Mouse (Mus musculus) lung, postnatal 0 days (tissue): ENCODE measurements around the gene Prss30. TPM values are rescaled to one million over a fixed set of nuclear protein-coding genes. Genes with fewer than 3 reads are reported as not detected.

Source experiments
- ATAC-seq: fragments of 200-750 bp; cut with Nextera tagmentation; 2 replicates; pipeline ENCODE4 v1.8.0; 2017; ENCODE audit warnings: moderate library complexity
- DNase-seq: peaks from one replicate; pipeline ENCODE4 v3.0.0-alpha.2; 2016; ENCODE audit warnings: low spot score
- H3K27ac ChIP-seq: fragments of 300-500 bp; sonication (generic); 2 replicates; pipeline ENCODE4 v1.5.1; 2014; ENCODE audit warnings: antibody characterized with exemption, mild to moderate bottlenecking, low read length, mixed read lengths
- H3K27me3 ChIP-seq: fragments of 300-500 bp; sonication (generic); replicated peaks from 2 replicates; pipeline ENCODE4 v1.6.1; 2014; ENCODE audit warnings: low read length, mixed read lengths; ENCODE audit not compliant: insufficient read depth
- H3K36me3 ChIP-seq: fragments of 300-500 bp; sonication (generic); 2 replicates; pipeline ENCODE4 v1.6.1; 2014; ENCODE audit warnings: low read length, mixed read lengths; ENCODE audit not compliant: insufficient read depth
- H3K4me1 ChIP-seq: fragments of 300-500 bp; sonication (generic); 2 replicates; pipeline ENCODE4 v1.6.1; 2014; ENCODE audit warnings: antibody characterized with exemption, low read depth, low read length, mixed read lengths; ENCODE audit not compliant: insufficient read depth
- H3K4me2 ChIP-seq: fragments of 300-500 bp; sonication (generic); replicated peaks from 2 replicates; pipeline ENCODE4 v1.6.1; 2014; ENCODE audit warnings: low read depth, mild to moderate bottlenecking, low read length, moderate library complexity, mixed read lengths
- H3K4me3 ChIP-seq: fragments of 300-500 bp; sonication (generic); 2 replicates; pipeline ENCODE4 v1.5.1; 2014; ENCODE audit warnings: low read depth, low read length
- H3K9ac ChIP-seq: fragments of 300-500 bp; sonication (generic); replicated peaks from 2 replicates; pipeline ENCODE4 v1.6.1; 2014; ENCODE audit warnings: low read depth, mild to moderate bottlenecking
- H3K9me3 ChIP-seq: fragments of 300-500 bp; sonication (generic); 2 replicates; pipeline ENCODE4 v1.6.1; 2016; ENCODE audit warnings: low read length, mixed read lengths
- CTCF ChIP-seq: IDR thresholded peaks from 2 replicates; pipeline ENCODE4 v1.5.1; 2016; ENCODE audit warnings: antibody characterized with exemption, mild to moderate bottlenecking
- EP300 ChIP-seq: IDR thresholded peaks from 2 replicates; pipeline ENCODE4 v1.6.1; 2016; ENCODE audit warnings: antibody characterized with exemption, mild to moderate bottlenecking, control low read depth
- whole genome bisulfite sequencing: fragments of 180-500 bp; shearing (Covaris S2); extraction: QIAGEN DNeasy Blood & Tissue Kit; methylation state at CpG from one replicate; pipeline ENCODE4 v1.1.7; 2014; 5-methylcytosine and 5-hydroxymethylcytosine counted together
- polyA plus RNA-seq: library from polyadenylated mRNA; unstranded; fragments of >200 nt; fragmentation: Nextera tagmentation; extraction: Ambion mirVana; gene quantifications from 2 replicates; pipeline ENCODE4 v1.2.1, GENCODE M21; 2015

Prss30 gene
- polyA plus RNA-seq, 1 experiment from 2014 or later = 0.47 TPM

DNA sequence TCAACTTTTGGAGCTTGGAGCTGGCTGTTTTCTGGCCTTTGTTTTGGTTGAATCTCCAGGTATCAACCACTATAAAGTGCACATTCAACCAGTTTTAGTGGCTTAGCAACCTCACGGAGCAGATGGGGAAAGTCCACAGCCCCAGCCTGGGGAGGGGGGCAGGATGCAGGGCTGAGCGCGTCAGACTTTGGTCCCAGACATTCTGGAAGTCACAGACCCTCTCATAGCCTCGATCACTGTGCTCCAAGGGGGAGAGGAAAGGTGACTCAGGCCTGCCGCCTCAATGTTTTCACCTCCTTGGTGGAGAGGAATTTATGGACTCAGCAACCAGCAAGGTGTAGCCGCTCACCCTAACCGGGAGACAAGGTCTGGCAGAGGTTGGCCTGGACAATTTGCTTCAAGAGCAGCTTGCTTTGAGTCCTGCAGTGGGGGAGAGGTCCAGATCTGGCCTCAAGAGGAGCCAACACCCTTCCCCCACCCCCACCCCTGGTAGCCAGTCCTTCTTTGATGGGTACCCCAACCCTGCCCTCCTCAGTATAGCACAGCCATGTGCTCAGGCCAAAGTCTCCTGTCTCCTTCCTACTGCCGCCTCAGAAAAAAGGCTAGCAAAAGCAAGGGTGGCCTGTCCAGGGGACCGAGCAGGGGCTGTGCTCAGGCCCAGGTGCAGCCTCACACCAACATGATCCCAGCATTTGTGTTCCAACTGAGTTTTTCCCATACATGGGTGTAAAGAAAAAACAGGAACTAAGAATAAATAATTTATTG is 12.6 kb upstream of the Prss30 start:
- Histone ChIP-seq H3K9ac (no peak overlapping the region), H3K4me1 (no peaks in the 10 kb centered on the region; the same call in 1 of the 2 replicates), H3K9me3 (no peaks in the 10 kb centered on the region), H3K36me3 (no peaks in the 10 kb centered on the region), H3K27ac (no peak overlapping the region), H3K27me3 (0 out of 2 replicates have a peak, but pooled peaks cover 5% of the 10 kb centered on the region), H3K4me3 (no peak overlapping the region), H3K4me2 (peak overlapping the region; percentile 25)
- no peak for TF ChIP-seq EP300
- no peak for TF ChIP-seq CTCF
- DNase-seq (no peak), ATAC-seq (peak; percentile 11)
- WGBS = 71% methylated on average over 9 of the region's 9 CpGs

- H3K4me3 ChIP-seq = no peak overlapping the region
- no peak overlapping the region for H3K9ac ChIP-seq
- no peak overlapping the region for H3K27ac ChIP-seq
- H3K27me3 ChIP-seq = 0 out of 2 replicates have a peak, but pooled peaks cover 3% of the 10 kb centered on the region
- WGBS = 48% methylated on average over 2 of the region's 2 CpGs
- TF ChIP-seq CTCF = no peak
- TF ChIP-seq EP300 = no peak
- no peaks in the 10 kb centered on the region for H3K36me3 ChIP-seq
- H3K9me3 ChIP-seq = no peaks in the 10 kb centered on the region
- DNase-seq (peak; percentile 75), ATAC-seq (peak; percentile 82)
- no peak overlapping the region for H3K4me2 ChIP-seq
- no peaks in the 10 kb centered on the region; the same call in 1 of the 2 replicates for H3K4me1 ChIP-seq
These were observed 9.4 kb upstream of the Prss30 start for GRCm38 (mm10) chr17:23989802-23990201.

GRCm38 (mm10) chr17:23984989-23985388 is 4.6 kb upstream of the Prss30 start:
- Histone ChIP-seq H3K4me1 (no peaks in the 10 kb centered on the region), H3K27ac (no peak overlapping the region), H3K4me3 (no peak overlapping the region), H3K4me2 (no peak overlapping the region), H3K36me3 (no peaks in the 10 kb centered on the region), H3K27me3 (0 out of 2 replicates have a peak, but pooled peaks cover 3% of the 10 kb centered on the region), H3K9me3 (no peaks in the 10 kb centered on the region), H3K9ac (no peak overlapping the region)
- WGBS = 61% methylated on average over 1 of the region's 1 CpGs
- no peak for TF ChIP-seq CTCF
- TF ChIP-seq EP300 = no peak
- no peak for DNase-seq
- no peak for ATAC-seq

DNA sequence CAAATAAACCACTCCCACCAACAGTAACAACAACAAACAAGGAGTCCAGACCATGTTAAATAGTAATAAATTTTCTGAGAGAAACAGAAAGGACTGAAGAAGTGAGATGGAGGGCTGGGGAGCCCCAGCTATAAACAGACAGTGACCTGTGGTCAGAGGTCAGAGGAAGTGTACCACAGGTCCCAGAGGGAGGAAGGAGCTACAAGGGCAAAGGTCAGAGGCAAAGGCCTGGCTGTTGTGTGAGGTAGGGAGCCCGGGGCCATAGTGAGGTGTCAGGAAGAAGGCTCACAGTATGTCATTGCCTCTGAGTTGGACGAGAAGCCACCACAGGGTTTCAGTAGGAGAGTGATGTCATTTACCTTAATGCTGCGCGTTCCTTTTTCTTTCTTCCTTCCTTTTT is 2.5 kb upstream of the Prss30 start:
- 43% methylated on average over 4 of the region's 4 CpGs for WGBS
- peak; percentile 37; the same call in 1 of the 2 replicates for ATAC-seq

GRCm38 (mm10) chr17:23979471-23979870 is 895 bp downstream of the Prss30 start:
- peak; percentile 42 for DNase-seq
- ATAC-seq = peak; percentile 43; the same call in 1 of the 2 replicates
- no peaks in the 10 kb centered on the region for H3K4me1 ChIP-seq
- H3K4me2 ChIP-seq = no peak overlapping the region
- H3K36me3 ChIP-seq = no peaks in the 10 kb centered on the region
- no peak overlapping the region for H3K4me3 ChIP-seq
- no peaks in the 10 kb centered on the region for H3K27me3 ChIP-seq
- no peaks in the 10 kb centered on the region for H3K9me3 ChIP-seq
- TF ChIP-seq CTCF (no peak), EP300 (no peak)
- 45% methylated on average over 3 of the region's 3 CpGs for WGBS
- H3K27ac ChIP-seq = no peak overlapping the region
- no peak overlapping the region for H3K9ac ChIP-seq

More for the DNA sequence above, 2.5 kb upstream of the Prss30 start:
- no peak overlapping the region for H3K4me2 ChIP-seq
- no peak overlapping the region for H3K4me3 ChIP-seq
- H3K9me3 ChIP-seq = no peaks in the 10 kb centered on the region
- no peak overlapping the region for H3K9ac ChIP-seq
- DNase-seq = no peak
- TF ChIP-seq EP300 (no peak), CTCF (no peak)
- no peaks in the 10 kb centered on the region for H3K4me1 ChIP-seq
- 0 out of 2 replicates have a peak, but pooled peaks cover 3% of the 10 kb centered on the region for H3K27me3 ChIP-seq
- no peak overlapping the region for H3K27ac ChIP-seq
- no peaks in the 10 kb centered on the region for H3K36me3 ChIP-seq

DNA sequence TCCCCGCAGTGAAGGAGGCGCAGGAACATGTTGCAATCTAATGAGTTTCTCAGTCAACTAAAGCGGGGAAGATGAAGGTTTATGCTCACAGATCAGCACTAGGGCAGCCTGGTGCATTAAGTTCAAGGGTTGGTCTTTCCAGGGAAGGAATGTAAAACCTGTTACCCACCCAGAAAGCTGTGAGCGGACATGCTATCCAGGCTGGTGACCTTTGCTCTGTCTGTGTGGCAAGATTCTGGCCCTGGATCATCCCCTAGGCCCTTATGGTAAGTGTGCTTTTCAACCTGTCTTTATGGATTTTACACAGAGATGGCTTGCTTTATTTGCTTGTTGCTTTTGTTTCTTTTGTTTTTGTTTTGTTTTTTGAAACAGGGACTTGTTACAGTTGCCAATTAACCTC is 3.7 kb downstream of the Prss30 start:
- 72% methylated on average over 4 of the region's 4 CpGs for WGBS
- no peak for ATAC-seq
- no peak overlapping the region for H3K9ac ChIP-seq

More for the DNA sequence above, 3.7 kb downstream of the Prss30 start:
- no peak overlapping the region for H3K4me3 ChIP-seq
- no peak overlapping the region for H3K4me2 ChIP-seq
- H3K27ac ChIP-seq = no peak overlapping the region
- DNase-seq = no peak
- no peak for TF ChIP-seq EP300
- H3K9me3 ChIP-seq = no peaks in the 10 kb centered on the region
- H3K36me3 ChIP-seq = no peaks in the 10 kb centered on the region
- H3K4me1 ChIP-seq = no peaks in the 10 kb centered on the region
- no peaks in the 10 kb centered on the region for H3K27me3 ChIP-seq
